Mouse (Mus musculus): ENCODE measurements at regions not wholly inside any gene's neighbourhood (a gene's known extent, or its start where the extent isn't known, plus 50 kb on each side); places are given as distances from the start of the nearest gene placed in this dataset.
"Not testable (repeated sequence)": the region's sequence is repeated elsewhere in the genome, so short reads cannot be mapped to it uniquely, and the experiment has no call there.

GRCm38 (mm10) chr2:160507816-160508564 is 137.7 kb upstream of the Top1 start:
- no peak for DNase-seq

- no peak for DNase-seq
Observed at GRCm38 (mm10) chr2:160510159-160510558, 135.5 kb upstream of the Top1 start.

- no peak for DNase-seq
Observed at GRCm38 (mm10) chr2:160510635-160511421, 134.9 kb upstream of the Top1 start.

GRCm38 (mm10) chr2:160515621-160516020 is 130.1 kb upstream of the Top1 start:
- no peak for DNase-seq

GRCm38 (mm10) chr2:160516526-160516925 is 129.2 kb upstream of the Top1 start:
- no peak for DNase-seq

- no peak for DNase-seq
Observed at GRCm38 (mm10) chr2:160525301-160526205, 120.1 kb upstream of the Top1 start.

GRCm38 (mm10) chr2:160526377-160527125 is 119.1 kb upstream of the Top1 start:
- no peak for DNase-seq

GRCm38 (mm10) chr2:160529306-160529705 is 116.4 kb upstream of the Top1 start:
- no peak for DNase-seq

GRCm38 (mm10) chr2:160530377-160530776 is 115.3 kb upstream of the Top1 start:
- no peak for DNase-seq

GRCm38 (mm10) chr2:160537319-160537719 is 108.4 kb upstream of the Top1 start:
- no peak for DNase-seq

GRCm38 (mm10) chr2:160545527-160545926 is 100.2 kb upstream of the Top1 start:
- DNase-seq: no peak

- DNase-seq: no peak
Observed at GRCm38 (mm10) chr2:160552121-160552669, 93.5 kb upstream of the Top1 start.

- DNase-seq: no peak
Observed at GRCm38 (mm10) chr2:160561711-160562110, 84.0 kb upstream of the Top1 start.

- DNase-seq: no peak
Observed at GRCm38 (mm10) chr2:160567813-160568212, 77.9 kb upstream of the Top1 start.

- DNase-seq: no peak
Observed at GRCm38 (mm10) chr2:160569496-160569895, 76.2 kb upstream of the Top1 start.

GRCm38 (mm10) chr2:160578384-160579320 is 67.0 kb upstream of the Top1 start:
- peak; percentile 71 to 79 for DNase-seq

- no peak for DNase-seq
Observed at GRCm38 (mm10) chr2:160580250-160580649, 65.4 kb upstream of the Top1 start.

GRCm38 (mm10) chr2:160581029-160581428 is 64.7 kb upstream of the Top1 start:
- no peak for DNase-seq

- not testable (repeated sequence) for DNase-seq
Observed at GRCm38 (mm10) chr2:160583034-160583433, 62.7 kb upstream of the Top1 start.

GRCm38 (mm10) chr2:160583506-160583905 is 62.2 kb upstream of the Top1 start:
- no peak for DNase-seq

- no peak for DNase-seq
Observed at GRCm38 (mm10) chr2:160584568-160584967, 61.1 kb upstream of the Top1 start.
